Mouse (Mus musculus) kidney, postnatal 36 days (tissue): ENCODE measurements around the gene Zfp804b.
"Not testable (repeated sequence)": the region's sequence is repeated elsewhere in the genome, so short reads cannot be mapped to it uniquely, and the experiment has no call there.

Experiments
- DNase-seq, 2 experiments: peaks; one replicate each; pipeline ENCODE4 v3.0.0; 2021 to 2022; ENCODE audit warnings: mixed read lengths in 2 of 2

The Zfp804b gene

DNA sequence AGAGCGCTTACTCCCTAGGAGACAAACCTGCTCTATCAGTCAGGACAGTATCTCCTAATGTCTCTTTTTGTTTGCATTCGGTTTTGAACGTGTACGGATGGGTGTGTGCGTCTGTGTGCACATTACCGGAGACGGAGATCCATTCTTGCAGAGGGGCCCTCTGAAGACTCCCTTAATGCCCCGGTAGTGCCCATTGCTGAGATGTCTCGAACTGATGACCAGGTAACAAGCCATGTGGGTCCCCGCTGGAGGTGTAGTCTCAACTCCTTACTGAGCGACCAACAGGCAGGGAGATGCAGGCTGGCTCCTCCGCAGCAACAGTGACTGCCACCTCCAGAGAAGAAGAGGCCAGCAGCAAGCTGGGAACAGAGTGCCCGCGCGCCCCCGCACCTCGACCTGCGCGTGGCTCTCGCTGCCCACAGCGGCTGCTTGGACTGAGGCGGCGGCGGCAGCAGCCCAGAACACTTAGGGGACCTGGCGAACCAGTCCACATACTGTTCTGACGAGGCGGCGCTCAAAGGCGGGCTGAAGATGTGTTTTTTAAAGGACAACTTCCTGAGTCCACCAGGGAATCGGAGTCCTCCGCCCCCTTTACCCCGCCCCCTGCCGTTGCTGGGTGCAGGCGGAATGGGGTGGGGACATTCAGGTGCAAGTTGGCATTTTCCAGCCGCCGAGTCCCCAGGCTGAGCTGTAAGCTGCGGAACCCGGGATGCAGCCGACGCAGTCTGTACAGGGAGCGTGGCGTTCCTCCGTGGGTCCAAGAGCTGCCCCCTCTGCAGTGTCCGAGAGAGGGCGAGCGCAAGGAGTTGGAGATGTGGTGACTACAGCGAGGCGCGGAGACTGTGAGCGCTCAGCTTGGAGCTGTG, at the start of gene Zfp804b:
Gene Zfp804b, minus strand, starts transcription at position 612 of the 866 bp plus-strand sequence.
- DNase-seq, result peak; percentile 9 to 39

DNA sequence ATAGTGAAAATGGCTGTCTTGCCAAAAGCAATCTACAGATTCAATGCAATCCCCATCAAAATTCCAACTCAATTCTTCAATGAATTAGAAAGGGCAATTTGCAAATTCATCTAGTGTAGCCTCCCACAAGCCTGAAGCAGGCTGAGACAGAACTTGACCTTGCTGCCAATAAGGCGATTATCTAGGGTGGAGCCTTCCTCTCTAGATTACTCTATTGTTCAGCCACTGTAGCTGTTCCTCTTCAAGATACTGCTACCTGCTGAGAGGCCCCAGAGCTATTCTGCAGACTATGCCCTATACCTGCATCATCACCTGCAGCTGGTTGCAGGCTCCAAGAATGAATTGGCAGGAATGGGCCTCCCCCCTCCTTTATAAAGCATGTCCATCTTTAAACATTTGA, 20.1 kb upstream of the Zfp804b start:
- DNase-seq, result not testable (repeated sequence)

DNA sequence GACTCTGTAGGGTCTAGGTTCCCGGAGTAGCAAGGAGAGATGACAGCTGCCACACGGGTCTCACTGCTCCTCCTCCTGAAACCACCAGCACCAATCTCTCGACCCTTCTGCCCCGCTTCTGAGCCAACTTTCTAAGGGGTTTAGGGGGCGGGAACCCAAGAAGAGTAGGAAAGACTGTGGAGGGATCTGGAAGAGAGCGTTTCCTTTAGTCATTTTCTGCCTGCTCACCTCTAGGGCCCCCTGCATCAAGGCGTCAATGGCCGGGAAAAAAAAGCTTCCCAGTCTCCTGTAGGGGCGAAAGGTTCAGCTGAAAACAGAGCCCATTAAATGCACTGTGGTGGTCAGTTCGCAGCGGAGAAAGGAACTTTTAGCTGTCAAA, 444 bp upstream of the Zfp804b start:
- DNase-seq, result no peak

DNA sequence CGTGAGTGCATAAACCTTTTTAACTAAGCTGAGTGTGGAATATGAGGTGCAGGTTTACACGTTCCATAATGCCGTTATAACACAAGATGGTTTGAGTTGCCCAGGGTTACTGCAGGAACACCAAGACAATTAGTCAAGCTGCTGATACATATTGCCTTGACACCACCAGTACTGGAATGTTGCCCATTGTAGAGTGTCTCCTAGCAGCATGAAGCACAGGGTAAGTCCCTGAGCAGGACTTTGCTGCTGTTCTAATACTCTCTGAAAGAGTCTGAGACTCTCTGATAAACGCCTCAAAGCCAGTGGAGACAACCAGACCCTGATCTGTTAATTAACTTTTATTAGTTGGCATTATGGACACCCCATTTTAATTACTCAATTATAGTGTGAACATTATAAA, 19.0 kb downstream of the Zfp804b start:
- no peak for DNase-seq

DNA sequence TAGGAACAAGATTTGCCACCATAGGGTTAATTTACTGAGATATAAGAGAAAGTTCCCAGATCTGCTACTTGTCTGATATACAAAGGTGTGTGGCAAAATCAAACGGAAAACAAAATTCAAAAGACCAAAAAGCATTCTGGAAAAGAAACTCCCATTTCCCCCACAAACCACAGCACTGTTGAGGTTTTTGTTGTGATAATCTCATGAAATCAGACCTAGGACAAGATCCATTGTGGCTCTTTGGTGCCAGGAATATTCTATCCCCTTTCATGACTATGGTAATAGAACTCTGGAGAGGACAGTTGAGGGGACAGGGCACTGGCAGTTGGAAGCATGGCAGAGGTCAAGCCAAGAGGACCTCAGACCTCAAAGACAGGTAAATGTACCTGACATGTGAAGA, 40.7 kb downstream of the Zfp804b start, which contains the start of gene Tex47:
Gene Tex47, plus strand, starts transcription at position 301 of the 400 bp plus-strand sequence.
- no peak for DNase-seq

DNA sequence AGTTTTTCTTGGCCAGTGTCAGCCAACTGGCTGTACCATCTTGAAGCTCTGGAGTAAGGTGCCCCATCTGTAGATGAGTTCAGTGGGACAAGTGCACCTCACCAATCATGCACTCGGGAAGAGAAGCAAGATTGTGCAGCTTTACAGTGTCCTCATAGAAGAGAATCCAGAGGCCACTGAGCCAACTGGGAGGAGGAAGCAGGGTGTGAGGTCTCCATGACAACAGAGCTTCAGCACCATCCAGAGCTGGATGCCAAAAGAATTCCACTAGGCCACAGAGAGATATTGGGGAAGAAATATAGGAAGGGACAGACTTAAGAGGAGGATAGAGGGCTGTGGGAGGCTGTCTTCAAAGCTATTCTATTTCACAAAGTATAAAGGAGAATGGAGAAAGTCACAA, 41.6 kb downstream of the Zfp804b start:
- DNase-seq, result no peak

DNA sequence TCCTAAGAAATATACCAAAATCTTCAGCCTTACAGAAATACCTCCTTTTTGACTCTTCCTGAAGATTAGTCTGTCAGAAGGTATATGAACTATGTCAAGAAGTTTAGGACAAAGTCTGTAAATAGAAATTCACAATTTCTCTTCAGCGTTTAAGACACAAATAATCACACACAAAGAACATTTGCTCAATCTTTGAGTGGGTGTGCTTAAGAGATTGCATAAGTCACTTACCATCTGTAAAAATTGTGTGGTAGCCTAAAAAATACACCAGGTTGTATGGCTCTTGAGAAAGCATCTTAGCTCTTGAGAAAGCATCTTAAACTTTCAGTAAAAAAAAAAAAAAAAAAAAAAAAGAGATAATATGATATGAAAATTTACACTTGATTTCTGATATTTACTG, 60.2 kb downstream of the Zfp804b start:
- no peak for DNase-seq

DNA sequence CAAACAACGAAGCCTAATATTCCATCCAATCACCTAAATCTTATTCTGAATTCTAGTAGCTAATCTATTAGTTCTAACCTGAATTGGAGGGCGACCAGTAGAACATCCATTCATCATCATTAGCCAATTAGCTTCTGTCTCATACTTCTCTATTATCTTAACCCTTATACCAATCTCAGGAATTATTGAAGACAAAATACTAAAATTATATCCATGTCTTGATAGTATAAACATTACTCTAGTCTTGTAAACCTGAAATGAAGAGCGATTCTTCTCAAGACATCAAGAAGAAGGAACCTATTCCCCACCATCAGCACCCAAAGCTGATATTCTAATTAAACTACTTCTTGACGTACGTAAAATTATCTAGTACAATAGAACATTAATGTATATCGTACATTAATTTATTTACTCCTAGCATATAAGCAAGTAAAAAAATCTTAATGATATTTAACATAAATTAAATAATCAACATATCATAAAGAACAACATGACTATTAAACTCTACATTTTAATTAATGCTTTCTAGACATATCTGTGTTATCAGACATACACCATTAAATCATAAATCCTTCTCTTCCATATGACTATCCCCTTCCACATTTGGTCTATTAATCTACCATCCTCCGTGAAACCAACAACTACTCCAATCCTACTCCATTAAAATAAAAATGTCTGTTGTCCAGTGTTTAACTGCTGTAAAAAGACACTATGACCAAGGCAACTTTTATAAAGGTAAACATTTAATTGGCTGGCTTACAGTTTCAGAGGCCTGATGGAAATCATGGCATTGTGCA, 67.7 kb downstream of the Zfp804b start:
- peak in 1 of 2 experiments; percentile 6 for DNase-seq

DNA sequence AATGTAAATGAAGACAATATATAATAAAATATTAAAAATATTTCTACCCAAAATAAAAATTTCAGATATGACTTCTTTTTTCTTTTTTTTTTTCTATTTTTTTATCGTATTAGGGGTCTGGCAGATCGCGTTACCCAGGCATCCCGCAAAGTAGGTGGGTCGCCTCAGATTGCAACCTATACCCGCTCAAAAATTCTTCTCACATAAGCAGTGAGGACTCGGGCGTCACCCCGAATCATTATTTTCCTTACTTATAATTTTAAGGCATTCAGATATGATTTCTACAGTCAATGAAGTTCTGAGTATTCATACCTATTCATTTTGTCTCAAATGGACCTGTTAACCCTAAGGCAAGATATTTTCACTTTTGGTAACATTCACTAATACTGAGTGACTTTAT, 167.0 kb downstream of the Zfp804b start:
- DNase-seq, result no peak

DNA sequence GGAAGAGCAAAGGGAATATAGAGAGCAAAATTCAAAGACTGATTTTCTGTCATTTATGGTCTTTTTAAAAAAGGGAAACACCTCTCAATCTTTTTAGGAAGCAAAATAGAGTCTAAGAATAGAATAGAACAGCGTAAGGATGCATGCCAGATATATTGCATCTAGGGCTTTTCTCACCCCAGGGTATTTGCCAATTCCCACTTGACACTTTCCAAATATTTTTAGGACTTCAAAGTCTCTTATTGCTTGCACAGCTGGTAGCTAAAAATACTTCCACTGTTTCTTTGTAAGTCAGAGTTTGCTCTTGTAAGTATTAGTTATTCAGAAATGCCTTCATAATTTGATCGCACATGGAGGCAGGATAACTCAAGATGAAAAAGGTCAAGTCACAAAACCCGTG, 204.9 kb downstream of the Zfp804b start:
- DNase-seq, result no peak

DNA sequence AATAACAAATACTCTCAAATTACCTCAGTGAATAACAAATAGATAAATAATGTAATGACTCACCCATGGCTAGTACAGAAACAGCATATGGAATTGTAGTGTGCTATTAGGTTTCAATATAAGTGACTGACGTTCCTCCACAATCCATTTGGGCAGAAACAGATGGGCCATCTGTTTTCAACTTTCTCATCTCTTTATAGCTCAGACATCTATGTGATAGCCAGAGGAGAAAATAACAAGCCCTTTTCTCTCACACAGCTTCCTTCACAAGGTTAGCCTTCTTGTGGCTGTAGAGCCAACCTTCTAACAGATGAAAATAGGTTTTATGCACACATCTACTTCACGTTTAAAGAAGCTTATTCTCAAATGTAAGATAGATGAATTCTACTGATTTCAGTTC, 242.2 kb downstream of the Zfp804b start:
- no peak for DNase-seq

DNA sequence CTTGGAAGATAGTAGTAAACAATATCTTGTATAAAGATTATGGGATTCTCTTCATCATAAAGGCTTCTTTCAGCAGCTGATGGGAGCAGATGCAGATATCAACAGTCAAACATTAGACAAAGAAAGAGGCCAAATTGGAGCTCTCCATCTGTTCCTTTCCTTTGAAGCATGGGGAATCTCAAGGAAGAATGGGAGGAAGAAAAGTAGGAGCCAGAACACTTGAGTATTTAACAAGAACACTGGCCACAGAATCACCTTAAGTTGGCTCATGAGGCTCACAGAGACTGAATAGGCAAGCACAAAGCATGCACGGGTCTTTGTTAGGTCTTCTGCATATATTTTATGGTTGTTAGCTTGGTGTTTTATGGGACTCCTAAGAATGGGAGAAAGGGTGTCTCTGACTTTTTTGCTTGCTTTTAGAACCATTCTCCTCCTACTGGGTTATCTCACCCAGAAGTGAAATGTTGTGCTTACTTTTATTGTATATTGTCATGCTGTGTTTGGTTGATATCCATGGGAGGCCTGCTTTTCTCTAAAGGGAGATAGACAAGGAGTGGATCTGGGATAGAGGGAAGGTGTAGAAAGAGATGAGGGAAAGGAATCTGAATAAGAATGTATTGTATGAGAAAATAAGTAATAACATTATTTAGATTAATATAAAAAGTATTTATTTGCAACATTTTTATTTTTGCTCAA, 270.5 kb downstream of the Zfp804b start:
- DNase-seq, result no peak

DNA sequence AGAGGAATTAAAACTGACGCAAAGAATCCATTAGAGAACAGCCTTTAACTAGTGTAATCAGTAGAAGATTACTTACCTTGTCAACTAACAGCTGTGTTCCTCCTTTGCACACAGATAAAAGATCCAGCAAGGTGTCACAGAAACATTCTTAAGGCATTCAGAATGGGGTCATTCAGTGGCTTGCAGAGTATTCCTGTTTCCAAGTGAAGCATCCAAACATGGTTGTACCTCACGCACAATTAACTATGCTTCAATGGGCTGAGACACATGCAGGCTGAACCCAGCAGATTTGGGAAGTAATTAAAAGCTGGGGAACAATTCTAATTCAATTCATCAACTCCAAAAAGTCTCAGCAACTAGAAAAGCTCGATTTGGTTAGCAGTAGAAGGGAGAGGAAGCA, 337.1 kb downstream of the Zfp804b start:
- DNase-seq, result no peak

DNA sequence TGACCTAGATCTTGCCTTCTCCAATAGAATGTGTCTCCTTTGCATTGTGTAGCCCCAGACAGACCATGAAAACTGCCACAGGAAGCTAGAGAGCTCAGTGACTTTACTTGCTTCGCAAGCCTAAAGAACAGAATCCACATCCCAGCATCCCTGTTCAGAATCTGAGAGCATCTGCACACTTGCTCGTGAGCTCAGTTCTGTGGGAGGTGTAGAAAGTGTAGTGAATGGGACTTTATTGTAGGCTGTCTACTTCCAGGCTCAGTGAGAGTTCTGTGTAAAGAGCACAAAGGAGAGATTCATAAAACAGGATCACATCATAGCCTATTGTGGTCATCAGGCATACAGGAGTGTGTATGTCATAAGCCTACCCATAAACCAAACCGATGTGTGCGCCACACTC, 360.6 kb downstream of the Zfp804b start:
- no peak for DNase-seq

DNA sequence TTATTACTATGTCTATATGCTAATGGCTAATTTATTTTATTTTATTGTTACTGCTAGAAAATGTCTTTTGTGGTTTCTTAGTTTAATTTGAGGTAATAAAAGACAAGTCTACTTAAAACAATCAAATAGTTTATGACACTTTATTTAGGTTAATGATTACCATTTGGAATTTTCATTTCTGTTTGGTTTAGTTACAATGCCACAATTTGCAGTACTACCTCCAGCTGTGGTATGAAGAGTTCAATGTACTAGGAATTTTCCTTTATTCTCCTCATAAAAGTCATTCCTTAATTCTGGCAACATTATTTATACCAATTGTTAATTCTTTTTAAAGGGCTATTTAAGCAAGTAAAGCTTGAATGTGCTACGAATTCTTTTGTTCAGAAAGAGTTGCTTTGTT, 409.7 kb downstream of the Zfp804b start:
- no peak for DNase-seq

DNA sequence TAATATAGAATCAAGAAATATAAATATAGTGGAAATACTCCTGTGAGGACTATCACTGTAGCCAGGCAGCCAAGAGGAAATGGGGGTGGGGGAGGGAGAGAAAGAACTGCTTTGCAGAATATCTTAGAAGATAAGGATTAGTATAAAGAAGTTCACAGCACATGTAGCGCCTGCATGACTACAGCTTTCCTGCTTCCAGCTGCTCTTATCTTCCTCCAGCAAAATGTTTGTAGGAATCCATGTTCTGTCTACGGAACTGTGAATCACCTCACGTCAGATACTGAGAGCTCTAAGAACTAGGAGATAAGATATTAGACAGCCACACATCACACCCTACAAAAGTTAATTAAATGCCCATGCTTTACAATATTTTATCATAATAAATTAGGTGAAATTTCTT, 433.3 kb downstream of the Zfp804b start:
- DNase-seq, result no peak

DNA sequence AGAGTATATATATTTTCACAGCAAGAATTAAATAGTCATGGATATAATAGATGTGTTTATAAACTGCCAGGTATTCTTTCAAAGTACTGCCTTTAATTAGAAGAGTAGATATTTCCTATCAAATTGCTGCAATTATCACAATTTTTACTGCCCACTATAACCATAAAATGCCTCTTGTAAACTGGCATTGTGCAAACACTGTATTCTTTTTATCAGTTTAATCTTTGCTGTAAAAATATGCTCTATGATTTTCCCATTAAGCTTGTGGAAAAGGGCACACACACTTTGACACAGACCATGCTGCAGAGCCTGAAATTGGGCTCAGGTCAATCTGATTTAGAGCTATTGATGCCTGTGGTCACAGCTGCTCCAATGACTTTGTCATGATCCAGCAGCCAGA, 463.2 kb downstream of the Zfp804b start:
- DNase-seq, result no peak

DNA sequence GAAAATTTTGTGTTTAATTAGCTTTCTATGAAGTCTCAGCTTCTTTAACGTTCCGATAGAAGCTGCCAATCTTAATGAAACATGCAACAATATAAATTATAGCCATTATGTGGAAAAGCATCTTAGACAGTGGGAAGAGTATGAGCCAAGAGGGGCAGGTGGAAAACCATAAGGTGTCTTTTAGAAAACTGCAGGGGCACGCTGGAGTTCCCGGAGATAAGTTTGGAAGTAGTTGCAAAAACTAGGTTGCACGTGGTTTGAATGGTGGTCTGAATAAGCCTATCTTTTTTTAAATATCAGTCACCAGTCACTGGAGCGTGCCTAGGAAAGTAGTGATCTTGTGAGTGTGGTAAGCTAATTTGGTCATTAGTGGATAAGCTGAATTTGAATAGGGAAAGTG, 473.0 kb downstream of the Zfp804b start:
- DNase-seq, result no peak

DNA sequence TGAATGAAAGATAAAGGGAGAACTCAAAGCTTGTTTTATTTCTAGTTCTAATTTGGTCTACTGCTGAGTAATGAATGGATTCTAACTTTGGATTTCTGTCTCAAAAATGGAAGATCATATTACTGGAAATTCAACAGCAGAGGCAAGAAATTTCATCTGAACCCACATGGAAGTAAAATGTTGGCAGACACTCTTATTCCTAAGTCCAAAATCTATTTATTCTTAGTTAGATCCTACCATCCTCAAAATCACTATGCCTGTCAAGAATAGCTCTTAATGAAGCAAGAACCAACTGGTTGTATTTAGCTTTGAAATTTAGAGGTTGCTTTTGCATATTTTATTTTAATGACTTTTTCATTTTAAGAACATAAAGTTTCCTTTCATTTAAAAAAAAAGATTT, 473.6 kb downstream of the Zfp804b start:
- DNase-seq, result no peak

DNA sequence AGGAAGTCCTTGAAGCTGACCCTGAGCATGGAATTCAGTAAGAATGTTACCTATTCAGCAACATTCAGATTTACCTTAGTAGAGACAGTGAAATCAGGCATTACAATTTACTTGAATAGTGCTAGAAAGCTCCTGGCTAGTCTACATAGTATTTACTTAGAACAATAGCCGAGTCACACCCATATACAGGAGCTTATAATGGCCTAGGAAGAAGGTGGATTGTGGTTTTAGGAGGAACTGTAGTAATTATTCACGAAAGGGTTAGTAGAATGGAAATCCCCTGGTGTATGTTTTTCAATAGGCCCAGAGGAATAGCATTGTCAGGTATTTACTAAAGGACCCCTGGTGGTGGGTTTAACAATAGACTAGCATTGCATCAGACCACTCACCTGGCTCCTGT, 549.2 kb downstream of the Zfp804b start:
- no peak for DNase-seq

DNA sequence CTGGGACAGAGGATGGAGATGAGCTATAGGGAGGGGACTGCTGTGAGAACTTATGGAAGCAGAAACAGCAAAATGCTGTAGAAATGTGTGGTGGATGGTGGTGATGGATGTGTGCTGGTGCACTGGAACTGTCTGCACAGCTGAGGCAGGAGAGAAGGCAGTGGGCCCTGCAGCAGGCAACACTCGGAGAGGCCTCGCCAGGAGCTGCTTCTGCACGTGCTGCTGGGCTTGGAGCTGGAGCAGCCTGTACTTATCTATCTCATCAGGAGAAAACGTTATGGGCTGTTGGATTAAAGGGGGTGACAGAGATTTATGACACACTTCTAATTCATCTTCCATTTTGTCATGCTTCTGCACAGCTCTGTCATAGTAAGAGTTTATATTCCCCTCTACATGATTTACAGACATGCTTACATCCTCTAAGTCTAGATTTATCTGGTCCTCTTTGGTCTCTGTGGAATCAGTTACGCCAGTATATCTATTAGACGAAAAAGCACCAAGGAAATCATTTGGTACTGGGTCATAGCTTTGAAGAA, 575.1 kb downstream of the Zfp804b start:
- DNase-seq, result no peak
